Mouse (Mus musculus) skeletal muscle tissue, adult 2 months (tissue): ENCODE data around the gene Pdia3.
"Not testable (repeated sequence)": the region's sequence is repeated elsewhere in the genome, so short reads cannot be mapped to it uniquely, and the experiment has no call there.

Experiments
- DNase-seq: peaks from one replicate; pipeline ENCODE4 v3.0.0-alpha.2; 2012; ENCODE audit warnings: low read depth, low spot score

The Pdia3 gene

GRCm38 (mm10) chr2:121475306-121475705 lies 61.7 kb downstream of the Pdia3 start:
- DNase-seq: not testable (repeated sequence)

GRCm38 (mm10) chr2:121477491-121478266 lies 64.1 kb downstream of the Pdia3 start:
- DNase-seq: no peak

GRCm38 (mm10) chr2:121480498-121480897 lies 66.9 kb downstream of the Pdia3 start:
- DNase-seq: no peak

- DNase-seq: not testable (repeated sequence)
Observed at GRCm38 (mm10) chr2:121480916-121481315, 67.3 kb downstream of the Pdia3 start.

GRCm38 (mm10) chr2:121483576-121483975 lies 70.0 kb downstream of the Pdia3 start:
- no peak for DNase-seq

- not testable (repeated sequence) for DNase-seq
Observed at GRCm38 (mm10) chr2:121484403-121484802, 70.8 kb downstream of the Pdia3 start.
